Mouse (Mus musculus) embryonic fibroblast, embryonic 13.5 days (primary cell): ENCODE results near the gene Dars.

Experiments used
- CTCF ChIP-seq: IDR thresholded peaks from 2 replicates; pipeline ENCODE4 v1.5.1; 2011; ENCODE audit warnings: mild to moderate bottlenecking, control low read depth, low read length, moderate library complexity, borderline replicate concordance; ENCODE audit not compliant: insufficient read depth
- POLR2A ChIP-seq: IDR thresholded peaks from 2 replicates; pipeline ENCODE4 v1.6.1; 2011; ENCODE audit warnings: low read depth, mild to moderate bottlenecking, control low read depth, low read length, moderate library complexity

GRCm38 (mm10) chr1:128417533-128417888, 343 bp upstream of the Dars start:
- TF ChIP-seq POLR2A (no peak), CTCF (no peak)
